Mouse (Mus musculus) MEL (cell line): Measurements from ENCODE around the gene Gm29776. TPM values are rescaled to one million over a fixed set of nuclear protein-coding genes. Genes with fewer than 3 reads are reported as not detected.

Source experiments
- DNase-seq: peaks from one replicate; pipeline ENCODE4 v3.0.0; 2011; ENCODE audit warnings: low read depth, low spot score
- H3K27ac ChIP-seq: 2 replicates; pipeline ENCODE4 v1.5.1; 2012; ENCODE audit warnings: low read depth, mild to moderate bottlenecking, control low read depth, low read length, moderate library complexity; ENCODE audit not compliant: control insufficient read depth
- H3K27me3 ChIP-seq, 2 experiments: fragments of 150-350 bp in 1 of 2; sonication (generic) in 1 of 2; 2 replicates each; pipeline ENCODE4 v1.6.1; 2012; ENCODE audit warnings: low read length in 2 of 2, mild to moderate bottlenecking in 2 of 2, improper control_type of control experiment in 1 of 2, moderate library complexity in 1 of 2; ENCODE audit not compliant: insufficient read depth in 2 of 2, control insufficient read depth in 1 of 2
- H3K36me3 ChIP-seq, 2 experiments: 2 replicates each; pipeline ENCODE4 v1.6.1; 2012 to 2014; ENCODE audit warnings: low read length in 2 of 2, improper control_type of control experiment in 1 of 2, inconsistent platforms in 1 of 2, mild to moderate bottlenecking in 1 of 2; ENCODE audit not compliant: insufficient read depth in 2 of 2, control insufficient read depth in 1 of 2
- H3K4me1 ChIP-seq, 2 experiments: fragments of 150-350 bp in 1 of 2; sonication (generic) in 1 of 2; 2 replicates each; pipeline ENCODE4 v1.6.1; 2012; ENCODE audit warnings: low read length in 2 of 2, improper control_type of control experiment in 1 of 2, mild to moderate bottlenecking in 1 of 2; ENCODE audit not compliant: insufficient read depth in 2 of 2, control insufficient read depth in 1 of 2
- H3K4me3 ChIP-seq, 2 experiments: fragments of 150-350 bp in 1 of 2; sonication (generic) in 1 of 2; 2 replicates each; pipeline ENCODE4 v1.5.1; 2012; ENCODE audit warnings: low read depth in 2 of 2, low read length in 2 of 2, mild to moderate bottlenecking in 2 of 2, moderate library complexity in 2 of 2, control low read depth in 1 of 2, improper control_type of control experiment in 1 of 2; ENCODE audit not compliant: control insufficient read depth in 1 of 2, insufficient read depth in 1 of 2
- H3K79me2 ChIP-seq: 2 replicates; pipeline ENCODE4 v1.6.1; 2012; ENCODE audit warnings: mild to moderate bottlenecking, low read length, moderate library complexity; ENCODE audit not compliant: control insufficient read depth, poor library complexity, insufficient read depth
- H3K9ac ChIP-seq: 2 replicates; pipeline ENCODE4 v1.6.1; 2012; ENCODE audit warnings: low read depth, mild to moderate bottlenecking, control low read depth, low read length, moderate library complexity; ENCODE audit not compliant: control insufficient read depth, poor library complexity, severe bottlenecking
- H3K9me3 ChIP-seq: fragments of 150-350 bp; sonication (generic); replicated peaks from 2 replicates; pipeline ENCODE4 v1.6.1; 2012; ENCODE audit warnings: mild to moderate bottlenecking, low read length, improper control_type of control experiment, moderate library complexity; ENCODE audit not compliant: insufficient read depth
- CHD1 ChIP-seq: IDR thresholded peaks from 2 replicates; pipeline ENCODE4 v1.6.1; 2012; ENCODE audit warnings: low read depth, mild to moderate bottlenecking, inconsistent platforms, low read length, improper control_type of control experiment
- CHD2 ChIP-seq: IDR thresholded peaks from 2 replicates; pipeline ENCODE4 v1.6.1; 2011; ENCODE audit warnings: low read length, improper control_type of control experiment
- CTCF ChIP-seq, 3 experiments: IDR thresholded peaks in 2 of 3; conservative IDR thresholded peaks in 1 of 3; 2 replicates each; pipeline ENCODE4 v1.5.1; 2011 to 2012; ENCODE audit warnings: low read length in 3 of 3, low read depth in 2 of 3, mild to moderate bottlenecking in 2 of 3, improper control_type of control experiment in 1 of 3, inconsistent platforms in 1 of 3, mixed read lengths in 1 of 3, moderate library complexity in 1 of 3; ENCODE audit not compliant: control insufficient read depth in 1 of 3, insufficient read depth in 1 of 3, poor library complexity in 1 of 3, severe bottlenecking in 1 of 3
- E2F4 ChIP-seq: IDR thresholded peaks from 2 replicates; pipeline ENCODE4 v1.6.1; 2011; ENCODE audit warnings: low read depth, low read length, improper control_type of control experiment, borderline replicate concordance
- ELF1 ChIP-seq: IDR thresholded peaks from 2 replicates; pipeline ENCODE4 v1.6.1; 2014; ENCODE audit warnings: low read depth, mild to moderate bottlenecking, inconsistent platforms, low read length, improper control_type of control experiment, moderate library complexity
- GABPA ChIP-seq: IDR thresholded peaks from 2 replicates; pipeline ENCODE4 v1.6.1; 2012; ENCODE audit warnings: low read depth, mild to moderate bottlenecking, inconsistent platforms, low read length, improper control_type of control experiment, moderate library complexity
- HCFC1 ChIP-seq: IDR thresholded peaks from 2 replicates; pipeline ENCODE4 v1.6.1; 2012; ENCODE audit warnings: low read depth, mild to moderate bottlenecking, inconsistent platforms, low read length, improper control_type of control experiment, moderate library complexity
- KAT2A ChIP-seq: conservative IDR thresholded peaks from 2 replicates; pipeline ENCODE4 v1.6.1; 2012; ENCODE audit warnings: low read depth, low read length, improper control_type of control experiment, inconsistent platforms
- MAX ChIP-seq: IDR thresholded peaks from 2 replicates; pipeline ENCODE4 v1.6.1; 2011; ENCODE audit warnings: low read length, improper control_type of control experiment
- MAZ ChIP-seq: IDR thresholded peaks from 2 replicates; pipeline ENCODE4 v1.6.1; 2012; ENCODE audit warnings: low read depth, mild to moderate bottlenecking, inconsistent platforms, low read length, improper control_type of control experiment
- MEF2A ChIP-seq: IDR thresholded peaks from 2 replicates; pipeline ENCODE4 v1.6.1; 2014; ENCODE audit warnings: low read depth, mild to moderate bottlenecking, inconsistent platforms, low read length, improper control_type of control experiment; ENCODE audit not compliant: poor library complexity, insufficient replicate concordance, severe bottlenecking; ENCODE audit errors: extremely low read depth
- MXI1 ChIP-seq: IDR thresholded peaks from 2 replicates; pipeline ENCODE4 v1.6.1; 2011; ENCODE audit warnings: mild to moderate bottlenecking, low read depth, low read length, improper control_type of control experiment
- MYC ChIP-seq: IDR thresholded peaks from 2 replicates; pipeline ENCODE4 v1.6.1; 2011; ENCODE audit warnings: low read depth, mild to moderate bottlenecking, low read length, improper control_type of control experiment, moderate library complexity
- NRF1 ChIP-seq: IDR thresholded peaks from 2 replicates; pipeline ENCODE4 v1.6.1; 2014; ENCODE audit warnings: low read depth, mild to moderate bottlenecking, inconsistent platforms, low read length, improper control_type of control experiment, moderate library complexity; ENCODE audit not compliant: poor library complexity, insufficient read depth, severe bottlenecking
- POLR2AphosphoS5 ChIP-seq: IDR thresholded peaks from 2 replicates; pipeline ENCODE4 v1.6.1; 2012; ENCODE audit warnings: low read depth, borderline replicate concordance, mild to moderate bottlenecking, inconsistent platforms, low read length, moderate library complexity, mixed read lengths
- RAD21 ChIP-seq: IDR thresholded peaks from 2 replicates; pipeline ENCODE4 v1.6.1; 2011; ENCODE audit warnings: mild to moderate bottlenecking, low read depth, low read length, improper control_type of control experiment
- RCOR1 ChIP-seq: IDR thresholded peaks from 2 replicates; pipeline ENCODE4 v1.6.1; 2012; ENCODE audit warnings: low read depth, mild to moderate bottlenecking, inconsistent platforms, low read length, improper control_type of control experiment
- SMC3 ChIP-seq: IDR thresholded peaks from 2 replicates; pipeline ENCODE4 v1.6.1; 2011; ENCODE audit warnings: low read depth, low read length, improper control_type of control experiment
- TBP ChIP-seq: IDR thresholded peaks from 2 replicates; pipeline ENCODE4 v1.8.0; 2011; ENCODE audit warnings: low read depth, low read length, improper control_type of control experiment
- TCF12 ChIP-seq: IDR thresholded peaks from 2 replicates; pipeline ENCODE4 v1.6.1; 2014; ENCODE audit warnings: low read depth, mild to moderate bottlenecking, inconsistent platforms, low read length, improper control_type of control experiment, moderate library complexity
- USF2 ChIP-seq, 2 experiments: IDR thresholded peaks; 2 replicates each; pipeline ENCODE4 v1.6.1; 2011 to 2012; ENCODE audit warnings: improper control_type of control experiment in 2 of 2, low read length in 2 of 2, borderline replicate concordance in 1 of 2, inconsistent platforms in 1 of 2, low read depth in 1 of 2, mild to moderate bottlenecking in 1 of 2; ENCODE audit not compliant: insufficient read depth in 1 of 2
- ZC3H11A ChIP-seq: IDR thresholded peaks from 2 replicates; pipeline ENCODE4 v1.6.1; 2012; ENCODE audit warnings: low read depth, mild to moderate bottlenecking, inconsistent platforms, low read length, improper control_type of control experiment
- ZMIZ1 ChIP-seq: IDR thresholded peaks from 2 replicates; pipeline ENCODE4 v1.6.1; 2012; ENCODE audit warnings: low read depth, mild to moderate bottlenecking, inconsistent platforms, low read length, improper control_type of control experiment, moderate library complexity
- ZNF384 ChIP-seq: IDR thresholded peaks from 2 replicates; pipeline ENCODE4 v1.6.1; 2012; ENCODE audit warnings: low read depth, mild to moderate bottlenecking, inconsistent platforms, low read length, improper control_type of control experiment
- polyA plus RNA-seq, 2 experiments: library from polyadenylated mRNA; stranded (reverse) in 1 of 2; unstranded in 1 of 2; fragments of >175 nt in 1 of 2; fragments of >200 nt in 1 of 2; gene quantifications; 2 replicates each; pipeline versions ENCODE4 v1.2.1 to v1.2.4; 2012; ENCODE audit warnings: low replicate concordance in 2 of 2, low read depth in 1 of 2; ENCODE audit not compliant: insufficient read length in 2 of 2, insufficient read depth in 1 of 2, missing spikeins in 1 of 2
- total RNA-seq: library from RNA; depleted of rRNA; stranded (reverse); fragments of 300-350 nt; gene quantifications from 2 replicates; pipeline ENCODE4 v1.2.3, GENCODE M21; 2012

Gene Gm29776
- total and polyA plus RNA-seq, 3 experiments, result not detected

- Histone ChIP-seq H3K27ac (no peak overlapping the region), H3K9me3 (no peaks in the 10 kb centered on the region), H3K9ac (no peak overlapping the region), H3K27me3 (no peaks in the 10 kb centered on the region), H3K4me3 (no peak overlapping the region), H3K4me1 (no peaks in the 10 kb centered on the region), H3K36me3 (peaks cover 0 to 20% of the 10 kb centered on the region in 2 experiments; a peak in 2 of 4 replicates), H3K79me2 (no peaks in the 10 kb centered on the region)
- TF ChIP-seq HCFC1 (no peak), SMC3 (peak; percentile 60), POLR2AphosphoS5 (no peak), MEF2A (no peak), MYC (no peak), NRF1 (no peak), TCF12 (no peak), RCOR1 (no peak), ELF1 (no peak), E2F4 (no peak), ZC3H11A (peak; percentile 2; the same call in 1 of the 2 replicates), TBP (no peak), KAT2A (no peak), GABPA (no peak), USF2 (IDR thresholded peaks at IDR 0.05; ENCODE audit: borderline replicate concordance in 1 of 2, insufficient read depth in 1 of 2, low read depth in 1 of 2, low read length in 2 of 2) (no peak), RAD21 (peak; percentile 53), CHD2 (no peak), CTCF (IDR thresholded peaks at IDR 0.05 in 2 of 3, conservative IDR thresholded peaks at IDR 0.05 in 1 of 3; ENCODE audit: control insufficient read depth in 1 of 3, insufficient read depth in 1 of 3, low read depth in 2 of 3, low read length in 3 of 3, poor library complexity in 1 of 3, severe bottlenecking in 1 of 3) (peak in 2 of 3 experiments; percentile 36 to 70; a peak in 4 of 6 replicates), ZNF384 (no peak), CHD1 (no peak), ZMIZ1 (no peak), MXI1 (no peak), MAX (no peak), MAZ (no peak)
- peak; percentile 74 for DNase-seq
These were observed 38.6 kb downstream of the Gm29776 start for GRCm38 (mm10) chr14:54660009-54660408.
